Mouse (Mus musculus): ENCODE data around the gene Pip5k1a. TPM values are rescaled to one million over a fixed set of nuclear protein-coding genes. Genes with fewer than 3 reads are reported as not detected.
"Not testable (repeated sequence)": the region's sequence is repeated elsewhere in the genome, so short reads cannot be mapped to it uniquely, and the experiment has no call there.

Pip5k1a gene
- polyA plus RNA-seq, 1 experiment from 2014 or later, result 21.3 TPM

GRCm38 (mm10) chr3:95053701-95054100 is 53.0 kb downstream of the Pip5k1a start:
- 45% methylated on average over 3 of the region's 3 CpGs for WGBS
- peak; percentile 48 for DNase-seq (ENCODE audit: low spot score)
- H3K27me3 ChIP-seq (replicated peaks; ENCODE audit: low read depth, poor library complexity, severe bottlenecking), result no peaks in the 10 kb centered on the region
- H3K4me3 ChIP-seq, result no peak overlapping the region
- no peak overlapping the region for H3K27ac ChIP-seq (replicated peaks)
- H3K9me3 ChIP-seq, result no peaks in the 10 kb centered on the region
- peaks cover 16% of the 10 kb centered on the region for H3K4me1 ChIP-seq
- peaks cover 23% of the 10 kb centered on the region for H3K36me3 ChIP-seq (replicated peaks)

DNA sequence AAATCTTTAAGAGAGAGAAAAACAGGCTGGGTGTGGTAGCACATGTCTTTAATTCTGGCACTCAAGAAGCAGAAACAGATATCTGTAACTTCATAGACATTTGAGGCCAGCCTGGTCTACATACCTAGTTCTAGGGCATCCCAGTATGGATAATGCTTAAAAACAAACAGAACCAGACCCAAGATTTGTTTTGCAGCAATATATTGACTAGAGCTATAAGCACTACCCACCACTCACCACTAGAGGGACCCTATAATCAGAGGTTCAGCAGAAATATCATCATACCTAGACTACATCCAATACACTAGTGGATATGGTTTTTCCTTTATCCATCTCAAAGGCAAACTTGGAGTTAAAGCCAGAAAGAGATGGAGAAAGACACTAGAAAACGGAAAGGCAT is 53.8 kb downstream of the Pip5k1a start:
- DNase-seq (ENCODE audit: low spot score), result no peak
- H3K4me3 ChIP-seq, result no peak overlapping the region
- H3K36me3 ChIP-seq (replicated peaks), result peaks cover 16% of the 10 kb centered on the region
- no peak overlapping the region for H3K27ac ChIP-seq (replicated peaks)
- WGBS, result 44% methylated on average over 1 of the region's 1 CpGs
- no peaks in the 10 kb centered on the region for H3K27me3 ChIP-seq (replicated peaks; ENCODE audit: low read depth, poor library complexity, severe bottlenecking)
- peaks cover 16% of the 10 kb centered on the region for H3K4me1 ChIP-seq
- no peaks in the 10 kb centered on the region for H3K9me3 ChIP-seq

GRCm38 (mm10) chr3:95047914-95048313 is 58.8 kb downstream of the Pip5k1a start:
- no peak for DNase-seq (ENCODE audit: low spot score)
- peaks cover 9% of the 10 kb centered on the region for H3K4me1 ChIP-seq
- H3K27ac ChIP-seq (replicated peaks), result no peak overlapping the region
- H3K9me3 ChIP-seq, result no peaks in the 10 kb centered on the region
- 70% methylated on average over 3 of the region's 3 CpGs for WGBS
- no peaks in the 10 kb centered on the region for H3K36me3 ChIP-seq (replicated peaks)
- no peaks in the 10 kb centered on the region for H3K27me3 ChIP-seq (replicated peaks; ENCODE audit: low read depth, poor library complexity, severe bottlenecking)
- no peak overlapping the region for H3K4me3 ChIP-seq

- 85% methylated on average over 11 of the region's 11 CpGs for WGBS
- no peak for DNase-seq (ENCODE audit: low spot score)
Observed at GRCm38 (mm10) chr3:95046462-95047057, 60.2 kb downstream of the Pip5k1a start.

DNA sequence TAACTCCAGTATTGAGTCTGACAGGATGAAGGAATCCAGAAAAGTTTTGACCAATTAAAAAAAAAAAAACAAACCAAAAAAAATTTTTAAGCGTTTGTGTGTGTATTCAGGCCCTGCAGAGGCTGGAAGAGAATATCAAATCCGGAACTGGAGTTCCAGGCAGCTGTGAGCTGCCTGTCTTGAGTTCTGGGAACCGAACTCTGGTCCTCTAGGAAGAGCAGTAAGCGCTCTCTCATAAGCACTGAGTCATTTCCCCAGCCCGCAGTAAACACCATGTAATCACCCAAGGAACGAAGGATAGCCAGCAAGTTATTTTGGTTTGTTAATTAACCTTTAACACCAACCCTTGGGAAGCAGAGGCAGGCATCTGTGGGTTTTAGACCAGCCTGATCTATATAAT is 63.5 kb downstream of the Pip5k1a start:
- WGBS, result 67% methylated on average over 6 of the region's 6 CpGs
- Histone ChIP-seq H3K9me3 (no peaks in the 10 kb centered on the region), H3K4me3 (no peak overlapping the region), H3K4me1 (peaks cover 11% of the 10 kb centered on the region), H3K27ac (replicated peaks) (no peak overlapping the region), H3K36me3 (replicated peaks) (peaks cover 22% of the 10 kb centered on the region), H3K27me3 (replicated peaks; ENCODE audit: low read depth, poor library complexity, severe bottlenecking) (no peaks in the 10 kb centered on the region)
- no peak for DNase-seq (ENCODE audit: low spot score)

More at GRCm38 (mm10) chr3:95046462-95047057, 60.2 kb downstream of the Pip5k1a start:
- no peaks in the 10 kb centered on the region for H3K27me3 ChIP-seq (replicated peaks; ENCODE audit: low read depth, poor library complexity, severe bottlenecking)
- peaks cover 15% of the 10 kb centered on the region for H3K4me1 ChIP-seq
- no peaks in the 10 kb centered on the region for H3K36me3 ChIP-seq (replicated peaks)
- H3K27ac ChIP-seq (replicated peaks), result no peak overlapping the region
- H3K9me3 ChIP-seq, result no peaks in the 10 kb centered on the region
- no peak overlapping the region for H3K4me3 ChIP-seq

DNA sequence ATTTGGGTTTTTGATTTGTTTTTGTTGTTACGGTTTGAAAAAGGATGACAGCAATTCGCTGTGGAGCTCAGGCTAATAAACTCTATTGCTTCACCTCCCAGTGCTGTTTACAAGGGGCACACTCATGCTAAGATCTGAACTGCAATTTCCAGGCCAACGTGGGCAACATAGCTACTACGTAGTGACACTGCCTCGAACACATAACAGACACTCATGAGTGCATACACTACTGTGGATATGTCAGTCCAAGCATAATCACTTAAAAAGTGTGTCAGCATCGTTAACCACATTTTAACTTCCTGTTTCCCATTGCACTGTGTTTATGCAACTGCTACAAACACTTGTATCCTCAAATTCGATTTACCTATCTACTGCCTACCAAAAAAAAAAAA is 63.9 kb downstream of the Pip5k1a start:
- peaks cover 26% of the 10 kb centered on the region for H3K36me3 ChIP-seq (replicated peaks)
- DNase-seq (ENCODE audit: low spot score), result no peak
- no peaks in the 10 kb centered on the region for H3K27me3 ChIP-seq (replicated peaks; ENCODE audit: low read depth, poor library complexity, severe bottlenecking)
- WGBS, result 33% methylated on average over 7 of the region's 7 CpGs
- H3K4me1 ChIP-seq, result peaks cover 11% of the 10 kb centered on the region
- no peaks in the 10 kb centered on the region for H3K9me3 ChIP-seq
- peak overlapping the region; percentile 90; the same call in 1 of the 2 replicates for H3K27ac ChIP-seq (replicated peaks)
- H3K4me3 ChIP-seq, result peak overlapping the region; percentile 94

DNA sequence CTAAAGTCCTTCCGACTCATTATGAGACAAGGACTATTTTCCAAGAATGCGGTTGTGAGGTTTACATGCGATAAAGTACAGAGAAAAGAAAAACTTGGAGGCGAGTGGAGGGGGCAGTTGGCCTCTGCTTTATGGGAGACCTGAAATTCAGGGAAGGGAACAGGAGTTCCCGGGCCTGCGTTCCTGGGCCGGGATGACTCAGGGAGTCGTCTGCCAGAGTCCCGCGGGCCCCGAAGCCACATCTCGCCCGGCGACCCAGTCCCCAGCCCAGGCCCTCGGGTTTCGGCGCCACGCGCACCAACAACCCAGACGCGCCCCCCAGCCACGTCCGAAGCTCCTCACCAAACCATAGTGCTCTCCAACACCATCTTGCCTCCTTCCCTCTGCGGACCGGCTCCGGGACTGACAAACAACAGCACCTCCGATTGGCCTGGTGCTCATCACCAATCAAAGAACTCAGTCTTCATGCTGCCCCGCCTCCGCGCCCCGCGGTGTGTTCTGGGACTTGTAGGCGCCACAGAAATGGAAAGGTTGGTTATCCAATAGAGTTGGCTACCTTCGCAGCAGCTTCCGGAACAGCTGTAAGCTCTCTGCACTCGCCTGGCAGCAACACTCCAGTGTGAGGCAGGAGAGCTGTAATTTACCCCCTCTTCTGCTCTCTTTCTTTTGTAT is 64.4 kb downstream of the Pip5k1a start, which contains the start of gene Psmd4:
TSS of gene Psmd4 (minus strand) at position 449 of the 672 bp plus-strand sequence.
- under 1% methylated on average over 36 of the region's 36 CpGs for WGBS
- Histone ChIP-seq H3K4me3 (peak within 1 kb of the TSS; percentile 94), H3K27ac (replicated peaks) (peak within 1 kb of the TSS; percentile 90), H3K36me3 (replicated peaks) (peaks cover 31% of the 10 kb centered on the region), H3K4me1 (peaks cover 11% of the 10 kb centered on the region), H3K27me3 (replicated peaks; ENCODE audit: low read depth, poor library complexity, severe bottlenecking) (no peaks in the 10 kb centered on the region), H3K9me3 (no peaks in the 10 kb centered on the region)
- DNase-seq (ENCODE audit: low spot score), result peak; percentile 99

- no peak for DNase-seq (ENCODE audit: low spot score)
- no peaks in the 10 kb centered on the region for H3K9me3 ChIP-seq
- peak overlapping the region; percentile 94 for H3K4me3 ChIP-seq
- H3K27ac ChIP-seq (replicated peaks), result peak overlapping the region; percentile 90
- H3K4me1 ChIP-seq, result peaks cover 11% of the 10 kb centered on the region
- no peaks in the 10 kb centered on the region for H3K27me3 ChIP-seq (replicated peaks; ENCODE audit: low read depth, poor library complexity, severe bottlenecking)
- WGBS, result 18% methylated on average over 3 of the region's 3 CpGs
- peaks cover 38% of the 10 kb centered on the region for H3K36me3 ChIP-seq (replicated peaks)
Observed at GRCm38 (mm10) chr3:95041625-95042024, 65.1 kb downstream of the Pip5k1a start.

DNA sequence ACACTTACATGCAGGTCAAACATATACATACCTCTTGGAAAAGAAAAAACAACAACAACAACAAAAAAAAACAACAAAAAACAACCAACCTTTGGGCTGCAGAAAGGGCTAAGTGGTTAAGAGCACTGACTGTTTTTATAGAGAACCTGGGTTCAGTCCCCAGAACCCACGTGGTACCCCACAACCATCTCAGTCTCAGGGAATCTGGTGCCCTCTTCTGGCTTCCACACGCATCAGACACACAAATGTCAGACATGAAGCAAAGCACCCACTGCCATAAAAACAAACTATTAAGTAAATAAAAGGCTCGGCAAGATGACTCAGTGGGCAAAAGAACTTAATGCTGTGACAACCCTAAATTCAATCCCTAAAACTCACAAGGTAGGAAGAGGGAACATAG is 76.8 kb downstream of the Pip5k1a start:
- Histone ChIP-seq H3K4me1 (peaks cover 8% of the 10 kb centered on the region), H3K9me3 (no peaks in the 10 kb centered on the region), H3K36me3 (replicated peaks) (peaks cover 60% of the 10 kb centered on the region), H3K27ac (replicated peaks) (no peak overlapping the region), H3K27me3 (replicated peaks; ENCODE audit: low read depth, poor library complexity, severe bottlenecking) (no peaks in the 10 kb centered on the region), H3K4me3 (no peak overlapping the region)
- no peak for DNase-seq (ENCODE audit: low spot score)
- 73% methylated on average over 3 of the region's 3 CpGs for WGBS

DNA sequence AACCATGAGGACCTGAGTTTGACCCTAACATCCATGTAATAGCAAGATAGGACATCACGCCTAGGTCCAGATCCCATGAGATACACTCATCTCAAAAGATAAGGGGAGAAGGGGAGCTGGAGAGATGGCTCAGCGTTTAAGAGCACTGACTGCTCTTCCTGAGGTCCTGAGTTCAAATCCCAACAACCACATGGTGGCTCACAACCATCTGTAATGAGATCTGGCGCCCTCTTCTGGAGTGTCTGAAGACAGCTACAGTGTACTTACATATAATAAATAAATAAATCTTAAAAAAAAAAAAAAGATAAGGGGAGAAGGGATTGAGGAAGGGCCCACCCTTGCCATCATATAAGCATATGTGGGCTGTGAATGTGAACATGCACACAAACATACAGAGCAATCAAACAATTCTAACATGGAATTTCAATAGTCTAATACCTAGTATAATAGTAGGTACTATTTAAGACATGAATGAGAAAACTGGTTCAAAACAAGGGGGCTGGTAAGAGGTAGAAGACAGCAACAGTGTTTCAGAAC is 77.4 kb downstream of the Pip5k1a start:
- H3K9me3 ChIP-seq; DNase-seq (ENCODE audit: low spot score); H3K4me3 ChIP-seq; H3K27ac ChIP-seq (replicated peaks); H3K27me3 ChIP-seq (replicated peaks; ENCODE audit: low read depth, poor library complexity, severe bottlenecking): not testable (repeated sequence)
- WGBS, result 70% methylated on average over 3 of the region's 3 CpGs
- H3K4me1 ChIP-seq, result peaks cover 14% of the 10 kb centered on the region
- H3K36me3 ChIP-seq (replicated peaks), result peaks cover 54% of the 10 kb centered on the region

- H3K9me3 ChIP-seq, result no peaks in the 10 kb centered on the region
- 90% methylated on average over 3 of the region's 3 CpGs for WGBS
- no peak overlapping the region for H3K27ac ChIP-seq (replicated peaks)
- H3K4me1 ChIP-seq, result peaks cover 16% of the 10 kb centered on the region
- H3K36me3 ChIP-seq (replicated peaks), result peaks cover 47% of the 10 kb centered on the region
- H3K4me3 ChIP-seq, result no peak overlapping the region
- H3K27me3 ChIP-seq (replicated peaks; ENCODE audit: low read depth, poor library complexity, severe bottlenecking), result no peaks in the 10 kb centered on the region
- no peak for DNase-seq (ENCODE audit: low spot score)
Observed at GRCm38 (mm10) chr3:95028603-95029002, 78.1 kb downstream of the Pip5k1a start.

GRCm38 (mm10) chr3:95027701-95028100 is 79.0 kb downstream of the Pip5k1a start:
- Histone ChIP-seq H3K4me1 (peaks cover 16% of the 10 kb centered on the region), H3K9me3 (no peaks in the 10 kb centered on the region), H3K27me3 (replicated peaks; ENCODE audit: low read depth, poor library complexity, severe bottlenecking) (no peaks in the 10 kb centered on the region), H3K4me3 (no peak overlapping the region), H3K27ac (replicated peaks) (no peak overlapping the region), H3K36me3 (replicated peaks) (peaks cover 37% of the 10 kb centered on the region)
- DNase-seq (ENCODE audit: low spot score), result no peak
- 71% methylated on average over 5 of the region's 5 CpGs for whole genome bisulfite sequencing

Measured in embryonic facial prominence, embryonic 10.5 days (tissue).